Mouse (Mus musculus): ENCODE measurements around the gene Psmd9. TPM values are rescaled to one million over a fixed set of nuclear protein-coding genes. Genes with fewer than 3 reads are reported as not detected.

Gene Psmd9
- polyA plus RNA-seq, 1 experiment, result 27.1 TPM

GRCm38 (mm10) chr5:123136361-123137043 is 32.7 kb upstream of the Psmd9 start:
- peak overlapping the region; percentile 84 for H3K27ac ChIP-seq (ENCODE audit: insufficient read depth, low read length)
- H3K4me1 ChIP-seq (ENCODE audit: control insufficient read depth, insufficient read depth, low read length), result peaks cover 11% of the 10 kb centered on the region
- peak overlapping the region; percentile 69 for H3K4me3 ChIP-seq (ENCODE audit: insufficient read depth, low read length)
- no peak for TF ChIP-seq CTCF (IDR thresholded peaks at IDR 0.05; ENCODE audit: extremely low read depth, insufficient read depth, low read length)
- TF ChIP-seq POLR2A (IDR thresholded peaks at IDR 0.05; ENCODE audit: extremely low read depth, insufficient read depth, low read length), result peak; percentile 34; the same call in 1 of the 2 replicates

GRCm38 (mm10) chr5:123137044-123137909 is 31.9 kb upstream of the Psmd9 start:
- peak overlapping the region; percentile 84 for H3K27ac ChIP-seq (ENCODE audit: insufficient read depth, low read length)
- peaks cover 11% of the 10 kb centered on the region for H3K4me1 ChIP-seq (ENCODE audit: control insufficient read depth, insufficient read depth, low read length)
- TF ChIP-seq POLR2A (IDR thresholded peaks at IDR 0.05; ENCODE audit: extremely low read depth, insufficient read depth, low read length) (no peak), CTCF (IDR thresholded peaks at IDR 0.05; ENCODE audit: extremely low read depth, insufficient read depth, low read length) (no peak)

DNA sequence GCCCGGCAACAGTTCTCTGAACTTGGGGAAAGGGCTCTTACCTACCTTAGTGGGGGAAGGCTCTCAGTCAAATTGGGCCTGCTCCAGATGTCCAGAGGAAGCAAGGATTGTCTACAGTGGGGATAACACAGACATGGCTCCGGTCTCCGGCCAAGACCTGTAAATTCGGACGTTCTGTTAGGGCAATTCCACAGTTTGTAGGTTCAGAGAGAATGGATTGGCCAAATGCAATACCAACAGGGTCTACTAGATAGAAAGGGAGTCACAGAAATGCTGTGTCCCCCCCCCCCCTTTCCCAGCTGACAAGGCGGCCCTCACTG is 31.3 kb upstream of the Psmd9 start:
- Histone ChIP-seq H3K4me3 (ENCODE audit: insufficient read depth, low read length) (peak overlapping the region; percentile 69), H3K27ac (ENCODE audit: insufficient read depth, low read length) (peak overlapping the region; percentile 84), H3K4me1 (ENCODE audit: control insufficient read depth, insufficient read depth, low read length) (peaks cover 11% of the 10 kb centered on the region)
- no peak for TF ChIP-seq POLR2A (IDR thresholded peaks at IDR 0.05; ENCODE audit: extremely low read depth, insufficient read depth, low read length)
- TF ChIP-seq CTCF (IDR thresholded peaks at IDR 0.05; ENCODE audit: extremely low read depth, insufficient read depth, low read length), result no peak

More at GRCm38 (mm10) chr5:123137044-123137909, 31.9 kb upstream of the Psmd9 start:
- peak overlapping the region; percentile 69 for H3K4me3 ChIP-seq (ENCODE audit: insufficient read depth, low read length)

GRCm38 (mm10) chr5:123138230-123138911 is 30.8 kb upstream of the Psmd9 start:
- peaks cover 11% of the 10 kb centered on the region for H3K4me1 ChIP-seq (ENCODE audit: control insufficient read depth, insufficient read depth, low read length)
- H3K27ac ChIP-seq (ENCODE audit: insufficient read depth, low read length), result peak overlapping the region; percentile 100
- H3K4me3 ChIP-seq (ENCODE audit: insufficient read depth, low read length), result peak overlapping the region; percentile 69
- TF ChIP-seq CTCF (IDR thresholded peaks at IDR 0.05; ENCODE audit: extremely low read depth, insufficient read depth, low read length) (no peak), POLR2A (IDR thresholded peaks at IDR 0.05; ENCODE audit: extremely low read depth, insufficient read depth, low read length) (0 out of 2 replicates have a peak, but pooled peaks have one; percentile 19)

GRCm38 (mm10) chr5:123138953-123139721 is 30.1 kb upstream of the Psmd9 start:
- TF ChIP-seq CTCF (IDR thresholded peaks at IDR 0.05; ENCODE audit: extremely low read depth, insufficient read depth, low read length) (no peak), POLR2A (IDR thresholded peaks at IDR 0.05; ENCODE audit: extremely low read depth, insufficient read depth, low read length) (peak; percentile 87)

DNA sequence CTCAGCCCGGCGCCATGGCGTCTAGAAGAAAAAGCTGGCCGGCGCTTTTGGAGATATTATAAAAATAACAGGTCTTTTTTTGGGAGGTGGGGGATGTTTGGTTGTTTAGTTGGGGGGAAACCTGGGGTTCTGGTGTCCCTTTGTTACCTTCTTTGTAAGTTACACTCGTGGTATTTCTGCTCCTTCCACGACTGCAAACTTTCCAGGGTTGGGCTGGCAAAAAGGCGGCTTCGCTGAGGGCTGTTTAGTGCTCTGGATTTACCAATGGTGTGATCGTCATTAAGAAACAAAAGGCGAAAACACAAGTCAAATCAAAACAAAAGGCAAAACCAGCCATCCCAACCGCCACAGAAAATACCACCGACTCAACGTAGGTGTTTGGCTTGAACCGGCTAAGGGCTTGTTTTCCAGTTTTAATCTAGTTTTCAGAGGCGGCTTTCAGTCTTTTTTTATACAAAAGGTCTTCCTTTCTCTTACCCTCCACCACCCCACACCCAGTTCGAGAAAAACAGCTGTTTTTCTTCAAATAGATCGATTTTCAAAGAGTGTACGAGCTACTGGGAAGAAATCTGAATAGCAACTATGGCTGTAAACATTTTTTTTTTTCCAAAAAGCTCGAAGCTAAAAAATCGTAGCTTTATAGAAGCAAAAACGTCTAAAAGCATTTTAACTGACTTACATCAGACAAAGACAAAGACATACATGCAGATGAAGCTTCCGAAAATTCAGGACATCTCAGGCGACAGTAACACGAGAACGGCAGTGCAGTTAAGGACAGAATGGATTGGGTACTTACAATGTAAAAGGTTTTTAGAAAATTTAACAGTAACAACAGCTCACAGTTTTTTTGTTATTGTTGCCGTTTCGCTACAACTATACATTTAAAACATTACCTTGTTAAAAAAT is 29.2 kb upstream of the Psmd9 start:
- H3K4me3 ChIP-seq (ENCODE audit: insufficient read depth, low read length), result peak overlapping the region; percentile 69
- H3K4me1 ChIP-seq (ENCODE audit: control insufficient read depth, insufficient read depth, low read length), result peaks cover 11% of the 10 kb centered on the region
- peak overlapping the region; percentile 100 for H3K27ac ChIP-seq (ENCODE audit: insufficient read depth, low read length)
- TF ChIP-seq POLR2A (IDR thresholded peaks at IDR 0.05; ENCODE audit: extremely low read depth, insufficient read depth, low read length), result 0 out of 2 replicates have a peak, but pooled peaks have one; percentile 5
- TF ChIP-seq CTCF (IDR thresholded peaks at IDR 0.05; ENCODE audit: extremely low read depth, insufficient read depth, low read length), result no peak

More at GRCm38 (mm10) chr5:123138953-123139721, 30.1 kb upstream of the Psmd9 start:
- Histone ChIP-seq H3K4me1 (ENCODE audit: control insufficient read depth, insufficient read depth, low read length) (peaks cover 11% of the 10 kb centered on the region), H3K4me3 (ENCODE audit: insufficient read depth, low read length) (peak overlapping the region; percentile 69), H3K27ac (ENCODE audit: insufficient read depth, low read length) (peak overlapping the region; percentile 100)

GRCm38 (mm10) chr5:123140694-123141554 is 28.3 kb upstream of the Psmd9 start:
- peaks cover 5% of the 10 kb centered on the region; the same call in 1 of the 2 replicates for H3K4me1 ChIP-seq (ENCODE audit: control insufficient read depth, insufficient read depth, low read length)
- TF ChIP-seq POLR2A (IDR thresholded peaks at IDR 0.05; ENCODE audit: extremely low read depth, insufficient read depth, low read length) (peak; percentile 90), CTCF (IDR thresholded peaks at IDR 0.05; ENCODE audit: extremely low read depth, insufficient read depth, low read length) (no peak)
- H3K27ac ChIP-seq (ENCODE audit: insufficient read depth, low read length), result peak overlapping the region; percentile 89
- H3K4me3 ChIP-seq (ENCODE audit: insufficient read depth, low read length), result peak overlapping the region; percentile 69

Measured in cortical plate, adult 2 months (tissue).